Mouse (Mus musculus) 416B (cell line): ENCODE results near the gene Fam189a1.

ENCODE experiments used
- DNase-seq: peaks from one replicate; pipeline ENCODE4 v3.0.0; 2011; ENCODE audit warnings: low read depth

The Fam189a1 gene

GRCm38 (mm10) chr7:64821081-64821480 lies 335.3 kb downstream of the Fam189a1 start:
- DNase-seq: no peak

- no peak for DNase-seq
Measured at GRCm38 (mm10) chr7:64819683-64820082, 336.7 kb downstream of the Fam189a1 start.

GRCm38 (mm10) chr7:64808876-64809275 lies 347.5 kb downstream of the Fam189a1 start:
- DNase-seq: no peak

GRCm38 (mm10) chr7:64805100-64805499 lies 351.3 kb downstream of the Fam189a1 start:
- DNase-seq: no peak

- DNase-seq: no peak
Measured at GRCm38 (mm10) chr7:64795554-64795953, 360.8 kb downstream of the Fam189a1 start.

- DNase-seq: no peak
Measured at GRCm38 (mm10) chr7:64792031-64792430, 364.3 kb downstream of the Fam189a1 start.

- DNase-seq: no peak
Measured at GRCm38 (mm10) chr7:64791145-64791544, 365.2 kb downstream of the Fam189a1 start.

GRCm38 (mm10) chr7:64785040-64785439 lies 371.3 kb downstream of the Fam189a1 start:
- no peak for DNase-seq

GRCm38 (mm10) chr7:64779501-64779900 lies 376.9 kb downstream of the Fam189a1 start:
- DNase-seq: no peak

GRCm38 (mm10) chr7:64776708-64777489 lies 379.5 kb downstream of the Fam189a1 start:
- DNase-seq: no peak

GRCm38 (mm10) chr7:64773465-64773864 lies 382.9 kb downstream of the Fam189a1 start:
- DNase-seq: no peak

- DNase-seq: no peak
Measured at GRCm38 (mm10) chr7:64770779-64771390, 385.5 kb downstream of the Fam189a1 start.

GRCm38 (mm10) chr7:64769768-64770167 lies 386.6 kb downstream of the Fam189a1 start:
- no peak for DNase-seq

GRCm38 (mm10) chr7:64765595-64765994 lies 390.8 kb downstream of the Fam189a1 start:
- DNase-seq: no peak

- DNase-seq: no peak
Measured at GRCm38 (mm10) chr7:64755141-64755540, 401.2 kb downstream of the Fam189a1 start.

GRCm38 (mm10) chr7:64754161-64754560 lies 402.2 kb downstream of the Fam189a1 start:
- no peak for DNase-seq

- no peak for DNase-seq
Measured at GRCm38 (mm10) chr7:64753678-64754077, 402.7 kb downstream of the Fam189a1 start.

- DNase-seq: no peak
Measured at GRCm38 (mm10) chr7:64752133-64752532, 404.2 kb downstream of the Fam189a1 start.

GRCm38 (mm10) chr7:64751465-64751864 lies 404.9 kb downstream of the Fam189a1 start:
- peak; percentile 2 for DNase-seq

GRCm38 (mm10) chr7:64743610-64744009 lies 412.8 kb downstream of the Fam189a1 start:
- no peak for DNase-seq

GRCm38 (mm10) chr7:64741333-64742307 lies 414.8 kb downstream of the Fam189a1 start:
- DNase-seq: peak; percentile 42

GRCm38 (mm10) chr7:64739131-64739530 lies 417.2 kb downstream of the Fam189a1 start:
- no peak for DNase-seq
